Mouse (Mus musculus) limb, embryonic 14.5 days (tissue): ENCODE data around the gene Rgs8. TPM values are rescaled to one million over a fixed set of nuclear protein-coding genes. Genes with fewer than 3 reads are reported as not detected.

Experiments used
- ATAC-seq: fragments of 200-750 bp; cut with Nextera tagmentation; 2 replicates; pipeline ENCODE4 v1.8.0; 2017; ENCODE audit warnings: low read depth, moderate number of reproducible peaks, moderate TSS enrichment; ENCODE audit not compliant: low FRiP score
- DNase-seq: peaks from one replicate; pipeline ENCODE4 v3.0.0-alpha.2; 2015; ENCODE audit warnings: low spot score
- H3K27ac ChIP-seq: fragments of 300-500 bp; sonication (generic); replicated peaks from 2 replicates; pipeline ENCODE4 v1.5.1; 2014; ENCODE audit warnings: low read depth, mild to moderate bottlenecking, low read length, moderate library complexity, mixed read lengths
- H3K27me3 ChIP-seq: fragments of 300-500 bp; sonication (generic); 2 replicates; pipeline ENCODE4 v1.6.1; 2014; ENCODE audit warnings: low read length, mixed read lengths; ENCODE audit not compliant: control insufficient read depth, insufficient read depth
- H3K36me3 ChIP-seq: fragments of 300-500 bp; sonication (generic); 2 replicates; pipeline ENCODE4 v1.6.1; 2014; ENCODE audit warnings: mild to moderate bottlenecking, low read length, moderate library complexity, mixed read lengths; ENCODE audit not compliant: control insufficient read depth, insufficient read depth
- H3K4me1 ChIP-seq: fragments of 300-500 bp; sonication (generic); 2 replicates; pipeline ENCODE4 v1.6.1; 2014; ENCODE audit warnings: antibody characterized with exemption, low read length, mixed read lengths; ENCODE audit not compliant: control insufficient read depth, insufficient read depth
- H3K4me2 ChIP-seq: fragments of 300-500 bp; sonication (generic); replicated peaks from 2 replicates; pipeline ENCODE4 v1.6.1; 2014; ENCODE audit warnings: low read depth, mild to moderate bottlenecking, low read length, moderate library complexity; ENCODE audit not compliant: severe bottlenecking
- H3K4me3 ChIP-seq: fragments of 300-500 bp; sonication (generic); replicated peaks from 2 replicates; pipeline ENCODE4 v1.5.1; 2014; ENCODE audit warnings: low read length
- H3K9ac ChIP-seq: fragments of 300-500 bp; sonication (generic); 2 replicates; pipeline ENCODE4 v1.6.1; 2014; ENCODE audit warnings: mild to moderate bottlenecking, low read depth, low read length, moderate library complexity; ENCODE audit not compliant: severe bottlenecking
- H3K9me3 ChIP-seq: fragments of 300-500 bp; sonication (generic); 2 replicates; pipeline ENCODE4 v1.6.1; 2016; ENCODE audit warnings: low read length; ENCODE audit not compliant: control insufficient read depth
- POLR2A ChIP-seq: fragments of 200-500 bp; IDR thresholded peaks from 2 replicates; pipeline ENCODE4 v1.8.0; 2012; ENCODE audit warnings: inconsistent platforms, mild to moderate bottlenecking, moderate library complexity, borderline replicate concordance; ENCODE audit not compliant: insufficient read depth, insufficient read length; ENCODE audit errors: extremely low read depth
- WGBS: fragments of 180-500 bp; shearing (Covaris S2); extraction: QIAGEN DNeasy Blood & Tissue Kit; methylation state at CpG from one replicate; pipeline ENCODE4 v1.1.7; 2014; 5-methylcytosine and 5-hydroxymethylcytosine counted together
- polyA plus RNA-seq, 2 experiments: library from polyadenylated mRNA; depleted of rRNA in 1 of 2; stranded (reverse) in 1 of 2; unstranded in 1 of 2; fragments of >200 nt; fragmentation: Nextera tagmentation in 1 of 2; extraction: Ambion mirVana in 1 of 2; gene quantifications; 2 replicates each; pipeline versions ENCODE4 v1.2.1 to v1.2.3; 2012 to 2014

Rgs8 gene
- polyA plus RNA-seq, 2 experiments: 1.3 to 1.9 TPM

- H3K27me3 ChIP-seq: no peaks in the 10 kb centered on the region
- H3K27ac ChIP-seq: no peak overlapping the region
- no peak overlapping the region for H3K4me3 ChIP-seq
- H3K4me1 ChIP-seq: 0 out of 2 replicates have a peak, but pooled peaks cover 7% of the 10 kb centered on the region
- H3K9ac ChIP-seq: no peak overlapping the region
- ATAC-seq (no peak), DNase-seq (no peak)
- no peak for TF ChIP-seq POLR2A
- no peaks in the 10 kb centered on the region for H3K36me3 ChIP-seq
- WGBS: 75% methylated on average over 3 of the region's 3 CpGs
- H3K4me2 ChIP-seq: no peak overlapping the region
- no peaks in the 10 kb centered on the region for H3K9me3 ChIP-seq
Measured at GRCm38 (mm10) chr1:153671352-153671751, 18.5 kb downstream of the Rgs8 start.

- Histone ChIP-seq H3K4me1 (no peaks in the 10 kb centered on the region), H3K4me2 (no peak overlapping the region), H3K9ac (no peak overlapping the region), H3K27ac (no peak overlapping the region), H3K9me3 (no peaks in the 10 kb centered on the region), H3K4me3 (no peak overlapping the region), H3K36me3 (no peaks in the 10 kb centered on the region), H3K27me3 (no peaks in the 10 kb centered on the region)
- 70% methylated on average over 9 of the region's 9 CpGs for WGBS
- TF ChIP-seq POLR2A: no peak
- ATAC-seq (no peak), DNase-seq (no peak)
Measured at GRCm38 (mm10) chr1:153672698-153673097, 19.9 kb downstream of the Rgs8 start.

GRCm38 (mm10) chr1:153673900-153674299, 21.1 kb downstream of the Rgs8 start:
- H3K4me3 ChIP-seq: no peak overlapping the region
- DNase-seq (no peak), ATAC-seq (no peak)
- no peak overlapping the region for H3K4me2 ChIP-seq
- 87% methylated on average over 12 of the region's 12 CpGs for WGBS
- peaks cover 2% of the 10 kb centered on the region; the same call in 1 of the 2 replicates for H3K4me1 ChIP-seq
- H3K27me3 ChIP-seq: no peaks in the 10 kb centered on the region
- no peaks in the 10 kb centered on the region for H3K9me3 ChIP-seq
- no peak for TF ChIP-seq POLR2A
- no peaks in the 10 kb centered on the region for H3K36me3 ChIP-seq
- no peak overlapping the region for H3K9ac ChIP-seq
- H3K27ac ChIP-seq: no peak overlapping the region

GRCm38 (mm10) chr1:153675591-153675990, 22.8 kb downstream of the Rgs8 start:
- H3K9me3 ChIP-seq: no peaks in the 10 kb centered on the region
- H3K4me2 ChIP-seq: no peak overlapping the region
- peaks cover 9% of the 10 kb centered on the region; the same call in 1 of the 2 replicates for H3K4me1 ChIP-seq
- no peak overlapping the region for H3K9ac ChIP-seq
- ATAC-seq: no peak
- H3K36me3 ChIP-seq: no peaks in the 10 kb centered on the region
- 63% methylated on average over 4 of the region's 4 CpGs for WGBS
- no peak overlapping the region for H3K4me3 ChIP-seq
- no peak for DNase-seq
- no peaks in the 10 kb centered on the region for H3K27me3 ChIP-seq
- TF ChIP-seq POLR2A: no peak
- H3K27ac ChIP-seq: no peak overlapping the region

GRCm38 (mm10) chr1:153677635-153678034, 24.8 kb downstream of the Rgs8 start:
- no peak for ATAC-seq

GRCm38 (mm10) chr1:153679147-153679546, 26.3 kb downstream of the Rgs8 start:
- Histone ChIP-seq H3K4me2 (no peak overlapping the region), H3K27ac (no peak overlapping the region), H3K9ac (no peak overlapping the region), H3K9me3 (no peaks in the 10 kb centered on the region), H3K4me3 (no peak overlapping the region), H3K4me1 (peaks cover 24% of the 10 kb centered on the region), H3K27me3 (no peaks in the 10 kb centered on the region), H3K36me3 (no peaks in the 10 kb centered on the region)
- ATAC-seq (no peak), DNase-seq (no peak)
- no peak for TF ChIP-seq POLR2A
- 57% methylated on average over 10 of the region's 10 CpGs for WGBS

More at GRCm38 (mm10) chr1:153677635-153678034, 24.8 kb downstream of the Rgs8 start:
- Histone ChIP-seq H3K9me3 (no peaks in the 10 kb centered on the region), H3K4me1 (peaks cover 14% of the 10 kb centered on the region; the same call in 1 of the 2 replicates), H3K9ac (no peak overlapping the region), H3K4me3 (no peak overlapping the region), H3K27me3 (no peaks in the 10 kb centered on the region), H3K36me3 (no peaks in the 10 kb centered on the region), H3K4me2 (no peak overlapping the region), H3K27ac (no peak overlapping the region)
- no peak for TF ChIP-seq POLR2A
- WGBS: 64% methylated on average over 6 of the region's 6 CpGs
- no peak for DNase-seq
